ENCODE assay signal across 19 mouse cellular contexts in the genomic region with DNA sequence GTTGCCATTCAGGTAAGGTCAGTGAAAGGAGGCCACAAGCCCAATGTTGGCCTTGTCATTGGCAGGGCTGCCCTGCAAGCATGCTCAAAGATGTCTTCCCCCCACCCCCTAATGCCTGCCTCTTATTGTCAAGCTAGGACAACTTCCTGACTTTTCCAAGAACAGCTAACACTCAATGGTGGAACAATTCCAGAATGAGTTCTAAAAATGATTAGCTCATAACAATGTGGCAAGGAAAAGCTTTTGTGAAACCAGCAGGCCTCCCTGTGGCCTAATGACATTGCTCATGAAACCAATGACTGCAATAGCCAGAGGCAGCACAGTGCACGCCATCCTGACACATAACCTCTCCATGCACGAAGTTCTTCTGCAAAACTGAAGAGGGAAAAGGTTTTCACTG.
DNase-seq lines count a peak whose midpoint lies in the region; ATAC-seq and TF ChIP-seq lines count a peak whose summit lies in the region.
"Had no signal": no experiment of that assay in that cellular context is flagged by ENCODE, and none has a peak within 500 bp of the region (broad histone marks: within the 10 kb centered on the region; RNA-seq: fewer than 3 reads in every experiment).

No protein-coding gene starts in this region.

- TF ChIP-seq EP300 in heart, postnatal 0 days (IDR thresholded peaks at IDR 0.05; ENCODE audit: low read depth), result no peak

- H3K36me3 ChIP-seq in heart, postnatal 0 days (replicated peaks; ENCODE audit: control insufficient read depth, insufficient read depth, low read length), result no peaks in the 10 kb centered on the region
- H3K36me3 ChIP-seq: heart, embryonic 15.5 days; intestine, embryonic 15.5 days; limb, embryonic 15.5 days; liver, embryonic 15.5 days; midbrain, embryonic 12.5 days had no signal

- H3K27me3 ChIP-seq in heart, postnatal 0 days (ENCODE audit: control insufficient read depth, insufficient read depth, low read length), result no peaks in the 10 kb centered on the region
- H3K27me3 ChIP-seq: forebrain, embryonic 13.5 days; heart, embryonic 15.5 days; intestine, embryonic 15.5 days; limb, embryonic 15.5 days; liver, embryonic 15.5 days; midbrain, embryonic 12.5 days had no signal

- no peaks in the 10 kb centered on the region for H3K9me3 ChIP-seq in heart, postnatal 0 days (replicated peaks; ENCODE audit: control insufficient read depth, low read length)
- H3K9me3 ChIP-seq: forebrain, embryonic 13.5 days; heart, embryonic 15.5 days; intestine, embryonic 15.5 days; limb, embryonic 15.5 days; liver, embryonic 15.5 days; midbrain, embryonic 12.5 days had no signal

- no peak overlapping the region for H3K4me3 ChIP-seq in heart, postnatal 0 days (ENCODE audit: low read depth, low read length)
- H3K4me3 ChIP-seq in layer of hippocampus, adult 2 months, result no peak overlapping the region
- H3K4me3 ChIP-seq: forebrain, embryonic 13.5 days; heart, embryonic 15.5 days; intestine, embryonic 15.5 days; limb, embryonic 15.5 days; liver, embryonic 15.5 days; midbrain, embryonic 12.5 days had no signal

- H3K9ac ChIP-seq in heart, postnatal 0 days (replicated peaks; ENCODE audit: low read depth, low read length), result no peak overlapping the region
- H3K9ac ChIP-seq: forebrain, embryonic 13.5 days; heart, embryonic 15.5 days; hindbrain, embryonic 14.5 days; intestine, embryonic 15.5 days; limb, embryonic 15.5 days; liver, embryonic 15.5 days; midbrain, embryonic 12.5 days had no signal

- DNase-seq in adrenal gland, adult 8-10 months, result peak; percentile 15
- no peak for DNase-seq in adrenal gland, postnatal 10 days
- no peak for DNase-seq in heart, postnatal 0 days (ENCODE audit: low spot score)
- DNase-seq in heart, postnatal 4 days, result no peak
- DNase-seq in layer of hippocampus, adult 2 months (ENCODE audit: low spot score in 2 of 2), result no peak
- no peak for DNase-seq in layer of hippocampus, adult 9-11 months
- DNase-seq in lung, postnatal 25 days (ENCODE audit: low spot score), result peak; percentile 38
- DNase-seq in left cerebral cortex, postnatal 14 days (ENCODE audit: low spot score in 2 of 2), result no peak
- DNase-seq: cerebellum, adult 8-10 months; gastrocnemius, postnatal 14 days; retina, postnatal 1 day had no signal

- H3K27ac ChIP-seq in heart, postnatal 0 days (ENCODE audit: low read depth), result no peak overlapping the region
- no peak overlapping the region for H3K27ac ChIP-seq in layer of hippocampus, adult 2 months
- H3K27ac ChIP-seq: forebrain, embryonic 13.5 days; heart, embryonic 15.5 days; hindbrain, embryonic 14.5 days; intestine, embryonic 15.5 days; limb, embryonic 15.5 days; liver, embryonic 15.5 days; midbrain, embryonic 12.5 days had no signal

- intact Hi-C loops in left cerebral cortex, postnatal 14 days (cut with DNase I), result no loop called here

- H3K4me1 ChIP-seq in heart, postnatal 0 days (ENCODE audit: control insufficient read depth, insufficient read depth), result no peaks in the 10 kb centered on the region
- H3K4me1 ChIP-seq: forebrain, embryonic 13.5 days; heart, embryonic 15.5 days; intestine, embryonic 15.5 days; limb, embryonic 15.5 days; liver, embryonic 15.5 days; midbrain, embryonic 12.5 days had no signal

- 0 out of 2 replicates have a peak, but pooled peaks have one; percentile 10 for TF ChIP-seq CTCF in heart, postnatal 0 days (IDR thresholded peaks at IDR 0.05; ENCODE audit: low read depth)
- peak; percentile 34; the same call in 1 of the 2 replicates for TF ChIP-seq CTCF in layer of hippocampus, adult 2 months (conservative IDR thresholded peaks at IDR 0.05)

- WGBS in heart, postnatal 0 days, result 56% methylated on average over 2 of the region's 2 CpGs

- no peak overlapping the region for H3K4me2 ChIP-seq in heart, postnatal 0 days (ENCODE audit: low read depth, low read length)
- H3K4me2 ChIP-seq: forebrain, embryonic 13.5 days; heart, embryonic 15.5 days; hindbrain, embryonic 14.5 days; intestine, embryonic 15.5 days; limb, embryonic 15.5 days; liver, embryonic 15.5 days; midbrain, embryonic 12.5 days had no signal

- no peak for ATAC-seq in heart, postnatal 0 days (ENCODE audit: insufficient read depth, low read depth)
- ATAC-seq: CD4-positive, CD25-positive, alpha-beta regulatory T cell, adult 4 months; forebrain, embryonic 13.5 days; intestine, embryonic 15.5 days had no signal

Comparison
In these comparisons a context has a peak if more than half of its experiments do, and no peak if none do; other contexts are left out.
1. DNase-seq: peak in adrenal gland, adult 8-10 months (single experiment) and lung, postnatal 25 days (single experiment); none in adrenal gland, postnatal 10 days (single experiment), heart, postnatal 0 days (single experiment), heart, postnatal 4 days (single experiment), layer of hippocampus, adult 2 months (0 of 2), layer of hippocampus, adult 9-11 months (single experiment) and left cerebral cortex, postnatal 14 days (0 of 2).